Mouse (Mus musculus) kidney, adult 8-10 months (tissue): ENCODE results near the gene Itga2.

Experiments used
- DNase-seq, 2 experiments: peaks; one replicate each; pipeline ENCODE4 v3.0.0; 2022

Itga2 gene

DNA sequence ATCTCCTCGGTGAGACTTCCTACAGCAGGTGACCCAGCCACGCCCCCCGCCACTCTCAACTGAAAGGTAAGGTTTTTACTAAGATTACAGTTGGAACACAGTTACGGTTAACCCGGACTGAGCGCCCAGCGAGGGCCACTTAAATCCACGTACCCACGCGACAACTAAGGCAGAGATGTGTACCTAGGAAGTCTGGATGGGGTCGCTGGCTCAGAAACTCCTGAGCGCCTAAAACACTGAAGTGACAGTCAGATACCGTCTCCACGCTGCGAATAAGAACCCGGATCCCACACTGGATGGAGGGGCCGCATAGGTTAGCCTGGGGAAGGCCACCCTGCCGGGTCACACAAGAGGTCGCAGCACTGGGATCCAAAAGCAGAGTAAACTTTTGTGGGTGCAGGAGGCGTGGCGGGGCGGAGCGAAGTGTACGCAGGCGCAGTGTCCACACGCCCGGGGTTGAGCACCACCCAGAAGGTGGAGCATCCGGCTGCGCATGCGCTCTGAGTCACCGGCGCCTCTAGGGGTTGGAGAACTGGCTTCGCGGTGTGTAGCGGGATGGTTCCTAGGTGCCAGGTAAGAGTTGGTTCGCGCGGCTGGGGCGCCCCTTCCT lies 114.0 kb downstream of the Itga2 start, which contains the start of gene Mocs2:
Gene Mocs2, plus strand, starts transcription at position 486 of the 610 bp plus-strand sequence.
- peak; percentile 92 to 96 for DNase-seq

DNA sequence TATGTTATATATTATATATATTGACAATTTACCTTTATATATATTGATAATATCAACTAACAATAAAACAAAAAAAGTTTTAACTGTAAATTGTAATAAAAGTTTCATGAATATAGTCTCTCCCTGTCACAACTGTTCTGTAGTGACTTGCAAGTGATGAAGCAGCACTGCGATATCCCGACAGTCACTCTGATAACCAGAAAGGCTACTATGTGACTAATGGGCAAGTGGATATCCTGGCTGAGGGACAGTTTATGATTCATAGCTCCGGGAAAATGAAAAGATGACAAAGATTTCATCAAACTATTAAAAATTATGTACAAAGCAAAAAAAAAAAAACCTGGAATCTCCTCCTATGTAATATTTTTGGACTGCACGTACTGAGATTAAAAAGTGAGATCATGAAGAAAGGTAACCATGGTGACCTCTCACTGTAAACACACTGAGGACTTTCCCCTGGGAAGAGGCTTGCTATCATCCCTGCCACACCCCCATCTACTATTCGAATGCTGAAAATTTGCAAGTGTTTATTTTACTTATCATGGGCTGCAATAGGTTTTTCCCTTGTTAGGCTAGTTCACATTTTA lies 122.2 kb downstream of the Itga2 start:
- no peak for DNase-seq

DNA sequence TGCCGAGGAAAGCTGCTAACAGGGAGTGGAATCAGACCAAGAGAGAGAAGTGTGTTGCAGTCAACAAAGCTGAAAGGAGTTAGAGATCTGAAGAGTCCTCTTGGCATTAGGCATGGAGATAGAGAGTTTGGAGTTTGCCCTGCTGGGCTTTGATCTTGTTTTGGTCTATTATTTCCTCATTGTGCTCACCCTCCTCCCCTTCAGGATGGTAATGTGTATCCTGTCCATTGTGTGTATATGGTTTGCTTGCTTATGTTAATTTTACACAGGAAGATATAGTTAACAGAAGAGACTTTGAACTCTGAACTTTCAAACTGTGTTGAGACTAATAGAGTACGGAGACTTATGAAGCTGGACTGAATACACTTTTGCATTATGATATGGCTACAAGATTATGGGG lies 128.9 kb downstream of the Itga2 start:
- no peak for DNase-seq

DNA sequence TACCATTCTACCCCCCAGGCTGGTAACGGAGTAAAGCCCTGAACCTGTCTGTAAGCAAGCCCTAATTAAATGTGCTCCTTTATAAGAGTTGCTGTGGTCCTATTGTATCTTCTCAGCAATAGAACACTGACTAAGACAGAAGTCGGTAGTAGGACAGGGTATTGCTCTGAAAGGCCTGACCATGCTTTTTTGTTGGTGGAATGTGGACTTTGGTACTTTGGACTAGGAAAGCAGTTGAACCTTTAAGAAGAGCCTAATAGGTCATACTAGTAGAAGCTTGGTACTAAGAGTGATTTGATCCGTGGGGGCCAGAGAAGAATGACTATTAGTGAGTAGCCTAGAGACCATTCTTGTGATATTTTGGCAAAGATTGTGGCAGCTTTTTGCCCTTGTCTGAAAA lies 130.0 kb downstream of the Itga2 start:
- DNase-seq = peak; percentile 34 to 68

DNA sequence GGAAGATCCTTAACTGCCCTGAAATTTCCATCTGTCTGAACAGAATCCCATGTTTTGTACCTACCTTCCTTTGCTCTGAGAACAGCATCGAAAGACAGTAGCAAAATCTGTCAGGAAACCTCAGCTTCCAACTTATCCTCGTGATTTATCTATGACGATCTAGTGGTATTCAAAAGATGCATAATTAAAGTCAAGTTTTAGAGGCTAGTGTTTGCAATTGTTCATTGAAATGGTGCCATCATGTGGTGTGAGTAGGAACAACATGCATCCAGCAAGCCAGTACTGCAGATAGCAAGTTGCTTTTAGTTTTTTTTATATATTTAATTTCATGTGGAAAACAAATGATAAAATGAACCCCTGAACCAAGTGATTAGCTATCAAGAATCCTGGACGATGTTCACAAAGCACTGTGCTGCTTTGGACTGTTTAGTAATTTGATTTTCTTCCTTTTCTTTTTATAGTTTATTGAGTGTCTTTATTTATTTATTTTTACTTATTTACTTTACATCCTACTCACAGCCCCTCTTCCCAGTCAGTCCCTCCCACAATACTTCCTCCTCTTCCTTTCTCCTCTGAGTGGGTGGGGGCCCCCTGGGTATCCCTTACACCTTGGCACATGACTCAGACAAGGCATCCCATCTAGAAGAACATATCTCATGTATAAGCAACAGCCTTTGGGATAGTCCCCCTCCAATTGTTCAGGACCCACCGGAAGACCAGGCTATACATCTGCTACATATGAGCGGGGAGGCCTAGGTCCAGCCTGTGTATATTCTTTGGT lies 138.5 kb downstream of the Itga2 start:
- peak; percentile 22 to 54 for DNase-seq

DNA sequence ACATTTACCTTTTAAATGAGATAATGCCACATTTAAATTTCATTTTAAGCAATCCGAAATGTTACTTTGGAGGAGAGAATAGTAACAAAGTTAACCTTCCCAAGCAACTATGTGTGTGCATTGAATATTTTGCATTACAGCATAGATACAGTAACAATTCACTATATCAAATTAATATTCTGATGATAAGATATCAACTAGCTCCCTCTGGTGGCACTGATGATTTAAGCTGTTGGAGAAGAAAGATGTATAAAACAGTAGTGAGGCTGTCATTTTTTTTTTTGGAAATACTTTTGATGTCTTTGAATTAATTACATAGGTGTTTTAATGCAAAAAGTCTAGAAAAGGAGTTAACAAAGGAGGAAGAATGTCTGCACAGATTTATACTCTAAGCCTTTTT lies 140.4 kb downstream of the Itga2 start:
- no peak for DNase-seq
